Mouse (Mus musculus): ENCODE data around the gene Spns3.

GRCm38 (mm10) chr11:72544716-72545115 is 5.6 kb downstream of the Spns3 start:
- TF ChIP-seq POLR2A (IDR thresholded peaks at IDR 0.05; ENCODE audit: insufficient read length, low read depth): no peak
- TF ChIP-seq E2F4 (IDR thresholded peaks at IDR 0.05; ENCODE audit: insufficient read depth): no peak
- TF ChIP-seq MAX (IDR thresholded peaks at IDR 0.05; ENCODE audit: low read depth): no peak
- TF ChIP-seq SRF (IDR thresholded peaks at IDR 0.05; ENCODE audit: control insufficient read depth, insufficient read length, low read depth): no peak
- no peak for TF ChIP-seq USF1 (IDR thresholded peaks at IDR 0.05; ENCODE audit: low read depth)

Measured in myocyte (in vitro differentiated cells).